10 mouse cellular contexts compared by ENCODE assay signal in genomic region chr5:21391616-21392384, GRCm38 (mm10). TPM values are rescaled to one million over a fixed set of nuclear protein-coding genes. Genes with fewer than 3 reads are reported as not detected.
DNase-seq lines count a peak whose midpoint lies in the region; ATAC-seq and TF ChIP-seq lines count a peak whose summit lies in the region.
"Had no signal": no experiment of that assay in that cellular context is flagged by ENCODE, and none has a peak within 500 bp of the region (broad histone marks: within the 10 kb centered on the region; RNA-seq: fewer than 3 reads in every experiment).

No protein-coding gene starts in this region.

- 56% methylated on average over 12 of the region's 13 CpGs for WGBS in limb, embryonic 11.5 days
- 61% methylated on average over 13 of the region's 13 CpGs for WGBS in limb, embryonic 10.5 days
- 9% methylated on average over 13 of the region's 13 CpGs for WGBS in lung, postnatal 0 days

- H3K27ac ChIP-seq in limb, embryonic 11.5 days (replicated peaks; ENCODE audit: low read depth, low read length), result no peak overlapping the region
- no peak overlapping the region for H3K27ac ChIP-seq in limb, embryonic 10.5 days
- H3K27ac ChIP-seq in lung, postnatal 0 days (ENCODE audit: low read length), result no peak overlapping the region

- no peak for ATAC-seq in limb, embryonic 11.5 days (ENCODE audit: insufficient number of reproducible peaks, low FRiP score, low TSS enrichment, low read depth)
- ATAC-seq in lung, postnatal 0 days, result peak; percentile 56

- TF ChIP-seq CTCF in lung, postnatal 0 days (IDR thresholded peaks at IDR 0.05), result no peak

- H3K36me3 ChIP-seq in limb, embryonic 11.5 days (ENCODE audit: control insufficient read depth, insufficient read depth, low read length), result no peaks in the 10 kb centered on the region
- H3K36me3 ChIP-seq in limb, embryonic 10.5 days, result no peaks in the 10 kb centered on the region
- H3K36me3 ChIP-seq in lung, postnatal 0 days (ENCODE audit: insufficient read depth, low read length), result no peaks in the 10 kb centered on the region

- H3K4me3 ChIP-seq in limb, embryonic 11.5 days (ENCODE audit: low read depth, low read length), result no peak overlapping the region
- H3K4me3 ChIP-seq in limb, embryonic 10.5 days, result no peak overlapping the region
- no peak overlapping the region for H3K4me3 ChIP-seq in lung, postnatal 0 days (ENCODE audit: low read depth, low read length)
- H3K4me3 ChIP-seq: erythroblast, embryonic 14.5 days had no signal

- H3K4me2 ChIP-seq in limb, embryonic 11.5 days (ENCODE audit: low read depth, severe bottlenecking), result no peak overlapping the region
- H3K4me2 ChIP-seq in lung, postnatal 0 days (replicated peaks; ENCODE audit: low read depth, low read length), result no peak overlapping the region; the same call in 1 of the 2 replicates

- H3K9me3 ChIP-seq in limb, embryonic 11.5 days (ENCODE audit: control insufficient read depth, low read length), result no peaks in the 10 kb centered on the region
- H3K9me3 ChIP-seq in limb, embryonic 10.5 days (replicated peaks), result no peaks in the 10 kb centered on the region
- H3K9me3 ChIP-seq in lung, postnatal 0 days (ENCODE audit: low read length), result no peaks in the 10 kb centered on the region

- no peaks in the 10 kb centered on the region for H3K27me3 ChIP-seq in limb, embryonic 11.5 days (ENCODE audit: control insufficient read depth, insufficient read depth, low read length)
- H3K27me3 ChIP-seq in limb, embryonic 10.5 days (ENCODE audit: low read depth, poor library complexity, severe bottlenecking), result no peaks in the 10 kb centered on the region
- H3K27me3 ChIP-seq in lung, postnatal 0 days (replicated peaks; ENCODE audit: insufficient read depth, low read length), result no peaks in the 10 kb centered on the region

- H3K4me1 ChIP-seq in limb, embryonic 11.5 days (ENCODE audit: control insufficient read depth, insufficient read depth, low read length), result no peaks in the 10 kb centered on the region
- 0 out of 2 replicates have a peak, but pooled peaks cover 4% of the 10 kb centered on the region for H3K4me1 ChIP-seq in limb, embryonic 10.5 days
- H3K4me1 ChIP-seq in lung, postnatal 0 days (ENCODE audit: insufficient read depth, low read depth, low read length), result 0 out of 2 replicates have a peak, but pooled peaks cover 3% of the 10 kb centered on the region

- no peak overlapping the region for H3K9ac ChIP-seq in limb, embryonic 11.5 days (ENCODE audit: low read length)
- H3K9ac ChIP-seq in lung, postnatal 0 days (replicated peaks; ENCODE audit: low read depth), result no peak overlapping the region

- TF ChIP-seq EP300 in lung, postnatal 0 days (IDR thresholded peaks at IDR 0.05), result no peak

- DNase-seq in limb, embryonic 11.5 days (ENCODE audit: low spot score), result peak; percentile 17
- no peak for DNase-seq in limb, embryonic 10.5 days (ENCODE audit: low spot score)
- DNase-seq in adrenal gland, postnatal 25 days, result peak; percentile 25
- peak; percentile 73 for DNase-seq in kidney, adult 18-20 months
- DNase-seq in lung, postnatal 0 days (ENCODE audit: low spot score), result no peak
- DNase-seq in thymus, postnatal 36 days, result no peak
- DNase-seq in spleen, postnatal 10 days (ENCODE audit: low spot score in 2 of 2), result no peak
- no peak for DNase-seq in spleen, adult 12 weeks (ENCODE audit: low spot score)

RNA-seq across cellular contexts. Expression of gene Fgl2, which starts 19.4 kb away (rescaled TPM):
- polyA plus RNA-seq in limb, embryonic 11.5 days (2014; fragmentation: Nextera tagmentation; extraction: Ambion mirVana), result 0.21 and 0.23 TPM in 2 replicates
- 0.11 and 0.20 TPM in 2 replicates for polyA plus RNA-seq in limb, embryonic 10.5 days (2016; fragmentation: Nextera tagmentation; extraction: Ambion mirVana)
- 2.5 and 2.8 TPM in 2 replicates for total RNA-seq in adrenal gland, postnatal 25 days (2021)
- polyA plus RNA-seq in lung, postnatal 0 days (2015; fragmentation: Nextera tagmentation; extraction: Ambion mirVana), result 8.7 and 10.5 TPM in 2 replicates
- polyA plus RNA-seq: erythroblast, embryonic 14.5 days had no signal

RNA-seq across cellular contexts. Expression of gene Ccdc146, which starts 32.7 kb away (rescaled TPM):
- polyA plus RNA-seq in limb, embryonic 11.5 days (2014; fragmentation: Nextera tagmentation; extraction: Ambion mirVana), result not detected in 2 replicates
- not detected in 2 replicates for polyA plus RNA-seq in limb, embryonic 10.5 days (2016; fragmentation: Nextera tagmentation; extraction: Ambion mirVana)
- total RNA-seq in adrenal gland, postnatal 25 days (2021), result 0.36 TPM in 1 of 2 replicates, not detected in the other
- polyA plus RNA-seq in lung, postnatal 0 days (2015; fragmentation: Nextera tagmentation; extraction: Ambion mirVana), result 3.4 and 6.0 TPM in 2 replicates
- total RNA-seq: monocyte, adult 5-6 weeks had no signal
- polyA plus RNA-seq: erythroblast, embryonic 14.5 days had no signal

RNA-seq across cellular contexts. Expression of gene Fam185a, which starts 33.0 kb away (rescaled TPM):
- 6.0 and 7.6 TPM in 2 replicates for polyA plus RNA-seq in limb, embryonic 11.5 days (2014; fragmentation: Nextera tagmentation; extraction: Ambion mirVana)
- polyA plus RNA-seq in limb, embryonic 10.5 days (2016; fragmentation: Nextera tagmentation; extraction: Ambion mirVana), result 6.9 and 8.1 TPM in 2 replicates
- total RNA-seq in adrenal gland, postnatal 25 days (2021), result 10.4 and 13.7 TPM in 2 replicates
- 1.7 and 2.8 TPM in 2 replicates for polyA plus RNA-seq in lung, postnatal 0 days (2015; fragmentation: Nextera tagmentation; extraction: Ambion mirVana)
- polyA plus RNA-seq: erythroblast, embryonic 14.5 days had no signal

Comparison
In these comparisons a context has a peak if more than half of its experiments do, and no peak if none do; other contexts are left out.
1. DNase-seq: peak in limb, embryonic 11.5 days (single experiment), adrenal gland, postnatal 25 days (single experiment) and kidney, adult 18-20 months (single experiment); none in limb, embryonic 10.5 days (single experiment), lung, postnatal 0 days (single experiment), thymus, postnatal 36 days (0 of 2), spleen, postnatal 10 days (0 of 2) and spleen, adult 12 weeks (single experiment).